Comparison of ENCODE assay signal across 11 mouse cellular contexts in the genomic region with DNA sequence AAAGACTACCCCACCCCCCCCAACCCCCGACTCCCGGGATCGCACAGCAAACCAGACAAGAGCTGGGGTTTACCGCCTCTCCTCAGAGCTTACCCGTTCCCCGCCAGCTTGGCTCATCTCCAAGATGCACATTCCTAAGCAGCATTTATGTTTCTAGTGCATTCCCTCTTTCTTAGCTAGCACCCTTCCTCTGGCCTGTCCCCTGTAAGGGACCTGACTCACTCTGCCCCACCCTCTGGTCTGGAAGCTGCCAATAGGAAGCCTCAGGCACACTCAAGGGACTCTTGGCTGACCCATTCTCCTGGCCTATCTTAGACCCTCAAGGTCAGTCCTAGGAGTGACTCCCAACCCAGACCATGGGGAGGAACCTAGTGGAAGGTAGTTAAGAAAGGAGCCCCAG. TPM values are rescaled to one million over a fixed set of nuclear protein-coding genes. Genes with fewer than 3 reads are reported as not detected.
DNase-seq lines count a peak whose midpoint lies in the region; ATAC-seq lines count a peak whose summit lies in the region.
"Had no signal": no experiment of that assay in that cellular context is flagged by ENCODE, and none has a peak within 500 bp of the region (broad histone marks: within the 10 kb centered on the region; RNA-seq: fewer than 3 reads in every experiment).

No protein-coding gene starts in this region.

- peaks cover 14% of the 10 kb centered on the region for H3K4me1 ChIP-seq in forebrain, embryonic 14.5 days (ENCODE audit: control insufficient read depth, insufficient read depth, low read length)
- peaks cover 35% of the 10 kb centered on the region for H3K4me1 ChIP-seq in lung, embryonic 15.5 days

- peaks cover 8% of the 10 kb centered on the region; the same call in 1 of the 2 replicates for H3K27me3 ChIP-seq in forebrain, embryonic 14.5 days (replicated peaks; ENCODE audit: control insufficient read depth, insufficient read depth, low read length)
- H3K27me3 ChIP-seq in lung, embryonic 15.5 days = peaks cover 13% of the 10 kb centered on the region

- H3K36me3 ChIP-seq in forebrain, embryonic 14.5 days (ENCODE audit: control insufficient read depth, insufficient read depth, low read length) = peaks cover 13% of the 10 kb centered on the region
- H3K36me3 ChIP-seq in lung, embryonic 15.5 days = peaks cover 24% of the 10 kb centered on the region; the same call in 1 of the 2 replicates
- H3K36me3 ChIP-seq: liver, embryonic 15.5 days had no signal

- no peak overlapping the region for H3K9ac ChIP-seq in forebrain, embryonic 14.5 days (ENCODE audit: low read length)
- H3K9ac ChIP-seq in lung, embryonic 15.5 days = 0 out of 2 replicates have a peak overlapping the region, but pooled peaks have one; percentile 17
- H3K9ac ChIP-seq: liver, embryonic 15.5 days had no signal

- 10% methylated on average over 6 of the region's 6 CpGs for WGBS in forebrain, embryonic 14.5 days
- 2% methylated on average over 6 of the region's 6 CpGs for WGBS in lung, embryonic 15.5 days

- DNase-seq in heart, postnatal 4 days = peak; percentile 49
- DNase-seq in heart, adult 8-10 months (ENCODE audit: low spot score) = no peak
- peak; percentile 37 for DNase-seq in MN1 (ENCODE audit: low spot score)
- DNase-seq in forebrain, embryonic 14.5 days (ENCODE audit: low spot score) = peak; percentile 47
- no peak for DNase-seq in thymus, postnatal 36 days
- no peak for DNase-seq in right cerebral cortex, postnatal 10 days (ENCODE audit: low spot score in 2 of 2)
- DNase-seq: gastrocnemius, postnatal 36 days had no signal

- no peak overlapping the region for H3K4me3 ChIP-seq in forebrain, embryonic 14.5 days (ENCODE audit: low read depth, low read length)
- peak overlapping the region; percentile 67 for H3K4me3 ChIP-seq in lung, embryonic 15.5 days
- H3K4me3 ChIP-seq: liver, embryonic 15.5 days had no signal

- no peak for ATAC-seq in forebrain, embryonic 14.5 days
- peak; percentile 66 for ATAC-seq in lung, embryonic 15.5 days (ENCODE audit: borderline replicate concordance, extremely low read depth, low FRiP score, low TSS enrichment)
- no peak for ATAC-seq in erythroblast, adult 5-6 weeks (replicated peaks; ENCODE audit: low FRiP score, poor library complexity, severe bottlenecking)

- H3K27ac ChIP-seq in forebrain, embryonic 14.5 days (ENCODE audit: low read depth, low read length) = no peak overlapping the region
- H3K27ac ChIP-seq in lung, embryonic 15.5 days = peak overlapping the region; percentile 89
- H3K27ac ChIP-seq: liver, embryonic 15.5 days had no signal

- 0 out of 2 replicates have a peak overlapping the region, but pooled peaks have one; percentile 11 for H3K4me2 ChIP-seq in forebrain, embryonic 14.5 days (ENCODE audit: low read length)
- peak overlapping the region; percentile 98 for H3K4me2 ChIP-seq in lung, embryonic 15.5 days

- no peaks in the 10 kb centered on the region for H3K9me3 ChIP-seq in forebrain, embryonic 14.5 days (replicated peaks; ENCODE audit: control insufficient read depth, low read length)
- no peaks in the 10 kb centered on the region for H3K9me3 ChIP-seq in lung, embryonic 15.5 days
- H3K9me3 ChIP-seq: liver, embryonic 15.5 days had no signal

RNA-seq across cellular contexts. Expression of a gene that starts 2.6 kb away (rescaled TPM):
- 100 to 1,000 TPM; 882 to 898 TPM for total RNA-seq in heart, postnatal 4 days (2021)
- total RNA-seq in heart, adult 8-10 months (2022) = 1,000 to 10,000 TPM; 1,724 to 2,176 (median 1,900) TPM
- 32.7 TPM in 2 replicates for polyA plus RNA-seq in forebrain, embryonic 14.5 days (2014; fragmentation: Nextera tagmentation; extraction: Ambion mirVana)
- 51.1 and 55.3 TPM in 2 replicates for polyA plus RNA-seq in lung, embryonic 15.5 days (2015; fragmentation: Nextera tagmentation; extraction: Ambion mirVana)
- 33.2 and 46.5 TPM in 2 replicates for total RNA-seq in erythroblast, adult 5-6 weeks (2015; ENCODE audit: low replicate concordance)
- total RNA-seq in erythroblast, adult 5-6 weeks (2017; ENCODE audit: low replicate concordance) = 27.2 and 33.2 TPM in 2 replicates

RNA-seq across cellular contexts. Expression of a gene that starts 6.0 kb away (rescaled TPM):
- 10 to 100 TPM in 1 of 2 experiments, 1 to 10 TPM in 1; 10.0 to 12.7 TPM for total RNA-seq in heart, postnatal 4 days (2021)
- total RNA-seq in heart, adult 8-10 months (2022) = 1 to 10 TPM; 4.1 to 7.8 (median 4.6) TPM
- polyA plus RNA-seq in forebrain, embryonic 14.5 days (2014; fragmentation: Nextera tagmentation; extraction: Ambion mirVana) = 19.4 and 25.1 TPM in 2 replicates
- polyA plus RNA-seq in lung, embryonic 15.5 days (2015; fragmentation: Nextera tagmentation; extraction: Ambion mirVana) = 75.9 and 83.4 TPM in 2 replicates
- total RNA-seq in erythroblast, adult 5-6 weeks (2015; ENCODE audit: low replicate concordance) = not detected in 2 replicates
- 1.1 TPM in 1 of 2 replicates, not detected in the other for total RNA-seq in erythroblast, adult 5-6 weeks (2017; ENCODE audit: low replicate concordance)

RNA-seq across cellular contexts. Expression of a gene that starts 8.9 kb away (rescaled TPM):
- total RNA-seq in heart, postnatal 4 days (2021) = 10 to 100 TPM; 54.2 to 56.5 TPM
- 10 to 100 TPM; 17.3 to 25.0 (median 21.4) TPM for total RNA-seq in heart, adult 8-10 months (2022)
- polyA plus RNA-seq in forebrain, embryonic 14.5 days (2014; fragmentation: Nextera tagmentation; extraction: Ambion mirVana) = 253 and 292 TPM in 2 replicates
- 205 and 213 TPM in 2 replicates for polyA plus RNA-seq in lung, embryonic 15.5 days (2015; fragmentation: Nextera tagmentation; extraction: Ambion mirVana)
- total RNA-seq in erythroblast, adult 5-6 weeks (2015; ENCODE audit: low replicate concordance) = 9.4 and 16.9 TPM in 2 replicates
- 15.7 and 16.7 TPM in 2 replicates for total RNA-seq in erythroblast, adult 5-6 weeks (2017; ENCODE audit: low replicate concordance)

RNA-seq across cellular contexts. Expression of a gene that starts 10.2 kb away (rescaled TPM):
- not detected for total RNA-seq in heart, postnatal 4 days (2021)
- not detected for total RNA-seq in heart, adult 8-10 months (2022)
- polyA plus RNA-seq in forebrain, embryonic 14.5 days (2014; fragmentation: Nextera tagmentation; extraction: Ambion mirVana) = not detected in 2 replicates
- polyA plus RNA-seq in lung, embryonic 15.5 days (2015; fragmentation: Nextera tagmentation; extraction: Ambion mirVana) = 0.42 and 0.59 TPM in 2 replicates
- total RNA-seq in erythroblast, adult 5-6 weeks (2015; ENCODE audit: low replicate concordance) = 91.3 and 110 TPM in 2 replicates
- 27.6 and 34.8 TPM in 2 replicates for total RNA-seq in erythroblast, adult 5-6 weeks (2017; ENCODE audit: low replicate concordance)
- total RNA-seq: gastrocnemius, postnatal 36 days had no signal
- polyA plus RNA-seq: small intestine, adult 2 months had no signal

RNA-seq across cellular contexts. Expression of a gene that starts 12.6 kb away (rescaled TPM):
- total RNA-seq in heart, postnatal 4 days (2021) = not detected
- not detected for total RNA-seq in heart, adult 8-10 months (2022)
- 0.63 TPM in 1 of 2 replicates, not detected in the other for polyA plus RNA-seq in forebrain, embryonic 14.5 days (2014; fragmentation: Nextera tagmentation; extraction: Ambion mirVana)
- 0.55 and 0.95 TPM in 2 replicates for polyA plus RNA-seq in lung, embryonic 15.5 days (2015; fragmentation: Nextera tagmentation; extraction: Ambion mirVana)
- total RNA-seq in erythroblast, adult 5-6 weeks (2015; ENCODE audit: low replicate concordance) = not detected in 2 replicates
- not detected in 2 replicates for total RNA-seq in erythroblast, adult 5-6 weeks (2017; ENCODE audit: low replicate concordance)
- total RNA-seq: gastrocnemius, postnatal 36 days had no signal

Comparison
In these comparisons a context has a peak if more than half of its experiments do, and no peak if none do; other contexts are left out.
1. DNase-seq: peak in heart, postnatal 4 days (single experiment), MN1 (single experiment) and forebrain, embryonic 14.5 days (single experiment); none in heart, adult 8-10 months (single experiment), thymus, postnatal 36 days (0 of 2) and right cerebral cortex, postnatal 10 days (0 of 2).
2. RNA of a gene that starts 2.6 kb away (total RNA-seq): 1,724 to 2,176 TPM in heart, adult 8-10 months and 882 to 898 TPM in heart, postnatal 4 days; 27.2 to 46.5 TPM in erythroblast, adult 5-6 weeks; every median in the first group is over 10 times any median in the second.